Mouse (Mus musculus) cerebellum, adult (tissue): Measurements from ENCODE around the gene Gap43.
"Not testable (repeated sequence)": the region's sequence is repeated elsewhere in the genome, so short reads cannot be mapped to it uniquely, and the experiment has no call there.

Experiments
- ATAC-seq: cut with Nextera tagmentation; 2 replicates; pipeline ENCODE4 v1.9.2; 2017; ENCODE audit warnings: mild to moderate bottlenecking, moderate library complexity, mixed read lengths; ENCODE audit not compliant: insufficient number of reproducible peaks, low FRiP score, low TSS enrichment

Gene Gap43

DNA sequence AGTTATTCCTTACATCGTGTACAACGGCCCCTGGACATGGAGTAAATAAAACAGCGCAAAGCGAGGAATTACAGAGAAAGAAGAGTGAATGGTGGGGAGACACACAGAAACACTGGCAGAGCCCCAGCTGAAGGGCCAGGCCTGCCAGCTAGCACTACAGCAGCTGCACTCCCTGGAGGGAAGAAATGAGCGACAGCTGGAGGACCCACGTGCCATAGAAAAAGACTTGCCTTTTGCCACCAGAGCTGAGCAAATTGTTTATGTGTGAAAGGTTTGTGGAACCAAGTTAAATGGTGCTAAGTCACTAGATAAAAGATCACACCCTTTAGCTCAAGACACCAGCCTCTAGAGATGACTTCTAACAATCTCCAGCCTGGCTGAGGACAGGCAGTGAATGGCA is 37.0 kb downstream of the Gap43 start:
- ATAC-seq: no peak

DNA sequence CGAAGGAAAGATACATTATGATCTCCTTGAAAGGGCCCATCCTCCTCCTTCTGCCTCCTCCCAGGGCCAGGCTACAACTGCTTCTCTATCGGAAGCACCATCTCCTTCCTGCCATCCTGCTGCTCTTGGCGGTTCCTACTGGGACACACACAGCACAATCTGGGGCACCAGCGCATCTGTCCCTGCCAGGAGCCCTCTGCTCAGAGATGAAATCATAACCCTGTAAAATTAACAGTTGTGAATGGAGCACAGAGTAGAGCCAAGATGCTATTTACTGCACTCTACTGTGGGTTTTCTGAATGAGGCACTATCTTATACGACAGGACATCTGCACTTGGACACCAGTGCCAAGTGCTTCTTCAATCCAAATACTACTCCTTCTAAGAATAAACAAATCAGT is 46.0 kb downstream of the Gap43 start:
- ATAC-seq: peak; percentile 73

DNA sequence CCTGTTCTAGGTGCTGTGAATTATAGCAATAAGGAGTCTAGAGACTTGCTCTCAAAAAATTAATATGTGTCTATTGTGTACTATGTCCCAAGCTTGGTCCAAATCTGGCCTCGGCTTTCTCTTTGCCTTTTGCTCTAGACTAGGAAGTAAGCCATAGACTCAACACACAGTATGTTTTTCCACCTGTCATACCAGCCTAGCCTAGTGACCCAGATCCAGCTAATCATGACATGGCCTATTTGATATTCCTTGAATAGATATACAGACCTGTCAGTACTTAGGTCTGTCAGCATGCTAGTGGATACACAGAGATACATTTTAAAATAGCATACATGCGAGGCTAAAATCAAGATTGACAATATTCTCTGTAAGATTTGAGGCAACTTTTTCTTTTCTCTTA is 46.4 kb downstream of the Gap43 start:
- peak; percentile 79 for ATAC-seq

DNA sequence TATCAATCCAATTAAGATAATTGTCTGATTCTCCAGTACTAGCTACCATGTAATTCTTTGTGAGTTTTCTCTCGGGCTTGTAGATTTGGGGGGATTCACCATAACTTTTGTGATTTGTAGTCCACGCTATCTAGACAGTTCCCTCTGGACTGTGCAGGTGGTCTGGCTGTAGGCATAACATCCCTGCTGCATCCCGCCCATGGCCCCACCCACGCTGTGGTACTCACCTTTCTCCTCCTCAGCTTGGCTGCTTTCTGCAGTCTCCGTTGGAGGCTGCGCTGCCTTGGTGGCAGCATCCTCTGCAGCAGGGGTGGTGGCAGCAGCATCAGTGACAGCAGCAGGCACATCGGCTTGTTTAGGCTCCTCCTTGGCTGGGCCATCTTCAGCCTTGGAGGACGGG is 48.9 kb downstream of the Gap43 start:
- ATAC-seq: no peak

DNA sequence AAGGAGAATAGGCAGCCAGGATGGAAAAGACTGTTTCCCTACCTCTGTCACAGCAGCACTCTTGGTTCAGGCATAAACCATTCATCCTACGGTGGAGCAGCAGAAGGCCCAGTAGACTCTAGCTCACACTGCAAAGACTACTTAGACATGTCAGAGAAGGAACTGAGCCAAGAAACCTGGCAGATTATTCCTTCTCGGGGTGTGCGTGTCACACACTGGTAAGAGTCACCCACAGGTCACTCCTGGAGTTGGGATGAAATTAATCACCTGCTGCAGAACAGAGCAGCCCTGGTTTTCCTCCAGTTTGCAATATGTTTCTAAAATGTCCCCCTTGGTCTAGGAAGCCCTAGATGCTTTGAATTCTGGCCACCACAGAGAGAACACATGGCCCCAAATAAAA is 56.4 kb downstream of the Gap43 start:
- ATAC-seq: peak; percentile 87

DNA sequence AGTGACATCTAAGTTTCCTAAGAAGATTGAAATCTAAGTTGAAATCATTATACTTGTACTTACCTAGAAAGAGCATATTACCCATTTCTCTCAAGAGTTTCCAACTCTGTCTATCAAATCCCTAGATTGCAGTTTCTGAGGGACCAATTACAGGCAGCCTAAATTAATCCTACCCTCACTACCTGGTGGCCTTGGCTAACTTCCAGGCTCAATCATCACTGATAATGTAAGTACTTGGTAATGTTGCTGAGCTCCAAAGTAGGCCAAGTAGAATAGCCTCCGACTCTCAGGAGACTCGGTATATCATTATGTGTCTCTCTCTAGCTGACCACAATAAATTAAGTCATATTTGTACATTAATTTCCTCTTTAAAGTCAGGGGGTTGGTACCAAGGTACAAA is 62.7 kb downstream of the Gap43 start:
- no peak for ATAC-seq

DNA sequence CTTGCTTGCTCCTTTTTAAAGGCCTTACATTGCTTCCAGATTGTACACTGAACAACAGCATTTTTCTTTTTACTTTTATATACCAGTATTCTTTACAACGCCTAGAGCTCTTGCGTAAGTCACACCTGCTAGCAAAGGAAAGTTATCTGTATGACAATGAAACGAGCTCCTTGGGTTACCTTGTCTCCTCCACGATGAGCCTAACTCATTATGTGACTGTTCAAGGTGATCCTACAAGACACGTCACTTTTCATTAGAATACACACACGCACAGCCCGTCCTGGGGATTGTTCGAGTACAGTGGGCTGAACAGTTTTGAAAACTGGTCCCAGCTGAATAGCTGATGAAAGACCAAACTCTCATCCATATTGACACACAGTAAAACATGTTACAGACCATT is 63.2 kb downstream of the Gap43 start:
- ATAC-seq: no peak

DNA sequence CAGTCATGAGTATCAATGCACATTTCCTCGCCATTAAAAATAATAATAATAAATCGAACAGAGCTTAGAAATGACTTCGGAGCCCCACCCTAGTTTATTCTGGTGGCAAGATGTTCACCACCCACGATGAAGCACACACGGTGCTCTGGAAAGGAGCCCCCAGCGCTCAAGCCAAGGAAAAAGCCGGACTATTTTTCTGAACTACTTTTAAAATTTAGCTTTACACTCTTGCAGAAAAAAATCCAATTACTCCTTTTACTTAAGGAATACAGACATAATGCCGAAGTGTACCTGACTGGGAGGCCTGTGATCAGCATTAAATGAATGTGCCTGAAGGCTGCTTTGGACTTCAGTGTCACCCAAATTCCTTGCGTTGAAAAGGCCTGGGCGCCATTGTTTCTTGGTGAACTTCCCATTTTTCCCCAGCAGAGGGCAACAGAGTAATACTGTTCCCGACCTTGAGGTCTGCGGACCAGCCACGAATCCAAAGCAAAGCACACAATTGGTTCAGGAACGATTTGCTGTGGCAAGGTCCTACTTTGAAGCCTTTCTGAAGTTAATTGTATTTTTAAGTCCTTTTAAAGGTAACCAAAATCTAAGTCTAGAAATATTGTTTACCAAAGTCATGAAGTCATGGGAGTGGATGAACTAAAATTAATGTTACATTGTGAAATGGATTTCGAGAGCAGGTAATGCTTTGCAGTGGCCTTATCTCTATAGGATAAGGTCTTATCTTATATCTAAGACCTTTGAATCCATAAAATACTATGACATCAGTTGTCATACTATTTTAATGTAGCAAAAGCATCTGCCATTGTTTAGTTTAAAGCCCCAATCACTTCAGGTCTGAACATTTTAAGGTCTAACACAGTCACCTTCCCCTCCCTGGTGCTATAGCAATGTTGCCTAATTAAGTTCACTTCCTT is 64.0 kb downstream of the Gap43 start:
- peak; percentile 60 for ATAC-seq

DNA sequence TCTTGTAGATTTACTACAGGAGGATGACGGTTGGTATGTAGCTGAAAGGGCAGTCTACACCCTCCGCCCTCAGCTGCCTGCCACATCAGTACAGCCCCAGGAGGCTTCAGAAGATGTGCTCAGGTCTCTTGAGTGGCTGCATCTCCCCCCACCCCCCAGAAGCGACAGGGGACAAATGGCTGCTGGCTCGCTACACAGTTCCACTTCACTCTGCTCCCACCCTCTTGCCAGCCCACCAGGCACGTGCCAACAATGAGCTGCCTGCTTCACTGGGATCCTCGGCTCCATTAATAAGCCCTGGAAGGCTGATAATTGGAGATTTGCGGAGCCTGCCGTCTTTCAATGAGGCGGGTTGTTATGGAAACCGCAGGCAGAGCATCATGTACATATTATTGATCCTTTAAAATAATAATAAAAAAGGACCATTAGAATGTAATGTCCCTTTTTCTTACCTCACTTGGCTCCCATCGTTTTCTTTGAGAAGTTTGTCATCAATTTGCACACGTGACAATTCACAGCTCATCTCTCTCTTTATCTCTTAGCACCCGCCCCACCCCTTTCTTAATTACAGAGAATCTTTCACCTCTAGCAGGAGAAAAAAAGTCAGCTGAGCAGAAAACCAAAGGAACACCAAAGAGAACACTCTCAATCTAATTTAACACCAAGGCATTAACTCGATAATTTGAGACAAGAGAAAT is 64.8 kb downstream of the Gap43 start:
- ATAC-seq: no peak

DNA sequence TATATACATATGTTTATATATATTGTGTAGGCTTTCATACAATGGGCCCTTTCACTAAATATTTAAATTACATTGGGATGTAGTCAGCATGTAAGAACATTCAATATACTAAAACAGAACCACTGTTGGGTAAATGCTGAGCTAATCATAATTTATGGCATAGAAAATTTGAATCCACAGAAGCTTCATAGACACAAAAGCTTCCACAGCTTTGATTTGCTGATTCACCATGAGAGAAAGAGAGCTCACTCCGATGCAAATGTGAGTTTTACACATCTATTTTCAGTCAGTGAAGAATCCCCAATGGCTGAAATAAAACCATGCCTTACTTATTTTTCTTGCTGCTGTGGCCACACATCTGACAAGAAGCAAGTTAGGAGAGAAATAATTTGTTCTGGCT is 69.2 kb downstream of the Gap43 start:
- ATAC-seq: no peak

DNA sequence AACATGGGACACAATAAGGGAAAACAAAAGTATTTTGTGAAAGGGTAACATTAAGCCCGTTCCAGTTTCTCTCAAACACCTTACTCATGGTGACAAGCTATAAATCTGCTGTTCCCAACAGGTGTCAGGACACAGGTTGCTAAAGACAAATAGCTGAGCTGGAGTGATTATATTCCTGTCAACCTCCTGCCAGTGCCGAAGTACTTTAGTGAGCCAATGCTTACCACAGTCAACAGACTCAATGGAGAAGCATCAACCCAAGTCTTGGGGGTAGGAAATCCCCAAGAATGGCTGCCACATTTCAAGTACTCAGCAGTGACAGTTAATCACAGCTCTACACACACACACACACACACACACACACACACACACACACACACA is 70.9 kb downstream of the Gap43 start:
- no peak for ATAC-seq

DNA sequence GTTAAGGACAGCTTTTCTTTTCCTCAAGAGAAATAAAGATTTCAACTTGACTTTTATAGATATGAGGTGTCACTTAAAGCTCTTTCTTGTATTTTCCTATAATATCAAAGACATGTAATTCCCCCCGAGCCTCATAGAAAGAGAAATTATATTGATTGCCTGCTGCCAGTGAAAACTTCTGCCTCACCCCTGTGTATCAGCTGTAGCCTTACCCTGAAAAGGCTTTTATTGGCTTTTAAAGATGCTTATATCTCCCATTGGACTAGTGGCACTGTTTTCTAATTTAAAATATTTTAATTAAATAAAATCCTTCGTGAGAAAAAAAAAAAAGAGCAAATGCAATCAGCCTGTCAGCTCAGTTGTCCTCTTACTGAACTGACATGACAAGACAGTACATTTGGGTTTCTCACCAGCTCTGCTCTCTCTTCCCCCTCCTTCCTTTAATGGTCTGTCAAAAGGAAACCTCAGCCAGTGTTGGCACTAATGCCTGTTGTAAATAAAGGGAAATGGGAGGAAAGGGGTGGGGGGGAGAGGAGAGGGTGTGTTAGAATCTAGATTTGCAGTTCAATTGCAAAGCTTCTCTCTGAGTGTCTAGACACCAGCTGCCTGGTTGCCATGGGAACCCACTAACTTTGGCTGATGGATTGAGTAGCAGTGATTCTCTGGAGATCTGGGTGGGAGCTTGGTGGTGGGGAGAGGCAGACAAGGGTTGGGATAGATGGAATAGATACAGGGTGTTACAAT is 71.4 kb downstream of the Gap43 start:
- ATAC-seq: 0 out of 2 replicates have a peak, but pooled peaks have one; percentile 10

DNA sequence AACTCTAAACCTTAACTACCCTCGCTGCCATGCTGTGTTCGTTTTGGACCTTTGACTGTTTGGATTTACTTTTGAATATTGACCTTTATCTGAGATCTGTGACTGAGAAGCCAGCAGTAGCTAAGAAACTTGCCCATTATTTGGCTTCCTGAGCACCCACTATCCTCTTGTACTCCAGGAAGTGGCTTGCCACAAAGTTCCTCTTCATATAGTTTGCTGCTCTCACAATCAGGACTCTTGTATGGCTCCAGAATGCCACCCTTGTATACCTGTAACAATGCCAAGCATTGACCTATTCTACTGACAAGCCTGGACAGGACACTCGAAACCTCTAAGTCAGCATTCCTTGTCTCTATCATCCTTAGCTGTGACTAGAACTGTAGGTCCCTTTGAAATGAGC is 75.3 kb downstream of the Gap43 start:
- ATAC-seq: no peak

DNA sequence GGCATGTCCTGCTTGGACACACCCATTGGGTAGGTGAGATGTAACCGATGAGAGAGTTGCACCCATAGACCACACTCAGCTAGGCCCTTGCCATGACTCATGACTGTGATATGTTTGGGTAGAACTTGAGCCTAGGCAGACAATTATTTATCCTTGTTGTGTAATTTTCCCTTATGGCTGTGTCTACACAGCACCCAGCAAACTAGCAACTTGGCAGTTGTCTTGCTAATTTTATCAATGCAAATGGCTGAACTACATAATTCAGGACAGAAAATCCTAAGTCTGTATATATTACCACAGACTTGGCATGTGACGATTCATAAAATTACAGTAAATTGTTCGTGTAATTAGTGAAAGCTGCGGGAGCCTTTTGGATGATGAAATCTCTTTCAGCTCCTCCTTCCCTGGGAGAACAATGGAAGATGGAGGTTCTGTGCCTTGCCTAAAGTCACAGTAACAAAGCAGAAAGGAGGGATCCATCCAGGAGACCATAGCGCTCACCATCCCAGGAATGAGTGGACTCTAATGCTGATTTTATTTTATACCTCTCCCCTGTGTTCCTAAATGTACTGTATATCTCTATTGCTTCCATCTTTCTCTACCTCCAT is 77.4 kb downstream of the Gap43 start:
- no peak for ATAC-seq

DNA sequence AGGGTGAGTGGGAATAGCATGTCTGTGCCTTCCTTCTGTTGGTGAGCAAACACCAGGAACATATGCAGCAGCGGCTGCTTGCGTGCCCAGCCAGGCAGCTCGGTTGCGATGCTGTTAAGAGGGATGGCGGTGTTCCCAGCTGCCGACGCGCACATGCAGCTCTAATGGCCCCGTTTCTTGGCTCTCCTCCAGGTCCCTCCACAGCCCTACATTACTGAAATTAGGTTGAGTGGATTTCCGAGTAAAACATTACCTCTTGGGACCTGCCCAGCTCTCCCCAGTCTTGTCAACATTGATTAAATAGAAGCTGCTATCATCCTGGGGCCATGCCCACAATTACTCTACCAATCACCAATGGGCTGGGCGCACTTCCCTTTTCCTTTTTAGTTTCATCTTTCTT is 84.8 kb downstream of the Gap43 start:
- ATAC-seq: peak; percentile 64; the same call in 1 of the 2 replicates

DNA sequence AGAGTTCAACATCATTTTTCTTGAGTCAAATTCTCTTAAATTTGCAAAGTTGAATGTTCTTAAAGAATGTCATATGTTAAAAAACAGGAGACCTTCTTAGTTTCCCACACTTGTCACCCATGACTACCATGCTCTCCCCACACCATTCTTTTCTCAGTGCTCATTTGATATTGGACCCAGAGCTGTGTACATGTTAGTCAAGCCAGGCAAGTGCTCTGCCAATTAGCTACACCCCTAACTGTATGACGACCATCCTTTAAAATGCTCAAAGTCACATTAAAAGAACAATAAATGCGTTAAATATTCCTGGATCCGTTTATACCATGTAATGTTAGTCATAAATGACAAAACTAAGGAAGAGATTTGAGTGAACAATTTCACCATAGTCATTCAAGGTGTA is 85.2 kb downstream of the Gap43 start:
- no peak for ATAC-seq

DNA sequence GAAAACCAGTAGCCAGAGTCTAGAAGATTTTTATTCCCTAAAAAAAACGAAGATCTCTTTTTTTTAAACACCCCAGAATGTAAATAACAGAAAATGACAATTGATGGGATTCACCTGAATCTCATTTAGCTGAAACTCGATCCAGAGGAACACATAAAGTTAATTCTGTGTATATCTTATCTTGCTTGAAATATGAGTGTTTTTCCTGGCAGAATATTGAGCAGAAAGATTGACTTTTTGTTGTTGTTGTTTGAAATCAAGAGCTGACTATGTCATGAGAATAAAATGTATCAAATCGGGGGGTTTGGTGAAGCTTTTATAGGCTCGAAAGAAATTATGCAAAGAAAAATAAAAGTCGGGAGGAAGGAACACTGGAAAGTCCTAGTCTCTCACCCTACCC is 88.2 kb downstream of the Gap43 start:
- no peak for ATAC-seq

DNA sequence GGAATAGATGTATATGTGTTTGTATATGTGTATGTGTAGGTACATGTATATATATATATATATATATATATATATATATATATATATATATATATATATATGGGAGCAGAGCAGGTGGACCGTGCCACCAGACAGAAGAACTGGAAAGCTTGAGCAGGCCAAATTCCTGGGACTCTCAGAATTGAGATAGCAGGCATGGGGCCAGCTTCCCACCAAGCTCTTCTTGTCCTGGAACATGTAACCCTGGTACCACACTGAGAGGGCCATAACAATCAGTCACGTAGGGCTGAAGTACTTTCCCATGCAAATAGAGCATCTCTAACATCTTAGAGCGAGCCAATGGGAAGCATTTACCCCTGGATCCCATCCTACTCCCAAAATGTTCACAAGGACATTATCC is 96.3 kb downstream of the Gap43 start:
- ATAC-seq: not testable (repeated sequence)

DNA sequence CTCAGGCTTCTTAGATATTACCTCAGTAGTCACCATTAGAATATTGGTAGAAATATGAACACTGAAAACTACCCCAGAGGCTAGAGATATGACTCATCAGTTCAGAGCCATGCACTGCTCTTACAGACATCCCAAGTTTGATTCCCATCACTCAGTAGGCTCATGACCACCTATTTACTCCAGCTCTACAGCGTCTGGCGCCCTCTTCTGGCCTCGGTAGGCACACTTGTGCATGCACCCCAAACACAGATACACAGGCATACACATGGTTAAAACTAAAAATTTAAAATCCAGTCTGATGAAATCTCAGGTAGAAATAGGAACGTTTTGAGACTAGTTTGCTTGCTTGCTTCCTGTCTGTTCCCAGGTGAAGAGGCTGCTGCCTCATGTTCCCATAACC is 109.1 kb downstream of the Gap43 start:
- no peak for ATAC-seq
